Mouse (Mus musculus) adrenal gland, adult 8-10 months (tissue): ENCODE measurements around the gene Ltbp4. TPM values are rescaled to one million over a fixed set of nuclear protein-coding genes. Genes with fewer than 3 reads are reported as not detected.

Experiments used
- DNase-seq: peaks from one replicate; pipeline ENCODE4 v3.0.0; 2022
- total RNA-seq, 4 experiments: library from RNA; stranded (reverse); gene quantifications; 2 replicates each; pipeline ENCODE4 v1.2.4; 2022

Ltbp4 gene
- 100 to 1,000 TPM in 3 of 4 experiments, 10 to 100 TPM in 1; 90.9 to 117 (median 108) TPM for total RNA-seq

DNA sequence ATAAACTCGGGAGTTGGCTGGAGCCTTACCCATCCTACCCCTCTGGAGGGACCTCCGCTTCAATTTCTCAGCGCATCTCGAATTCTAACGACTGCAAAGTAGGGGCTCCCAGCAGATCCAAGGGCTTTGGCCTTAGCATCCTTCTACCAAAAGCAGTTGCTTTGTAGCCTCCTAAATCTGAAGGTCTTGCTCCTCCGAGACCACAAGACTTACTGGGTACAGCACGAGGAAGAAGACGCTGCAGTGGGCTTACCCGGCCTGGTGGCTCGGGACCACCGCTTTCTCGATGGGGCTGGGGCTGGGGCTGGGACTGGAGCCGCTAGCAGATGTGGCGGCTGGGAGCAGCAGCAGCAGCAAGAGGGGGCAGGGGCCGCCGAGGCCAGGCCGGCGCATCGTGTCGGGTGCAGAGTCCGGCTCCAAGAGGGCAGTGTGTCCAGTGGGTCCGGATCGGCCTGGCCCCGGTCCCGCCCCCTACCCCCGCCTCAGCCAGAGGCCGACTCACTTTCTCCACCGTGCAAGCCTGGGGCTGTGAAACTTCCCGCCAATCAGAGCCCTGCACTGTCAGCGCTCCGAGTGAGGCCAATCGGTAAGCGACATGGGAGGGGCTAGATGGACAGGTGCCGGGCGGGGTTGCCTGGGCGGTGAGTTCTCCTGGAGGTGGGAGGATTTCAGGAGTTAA, at the start of gene Ltbp4:
TSS of gene Ltbp4 (minus strand) at position 518 of the 679 bp plus-strand sequence.
- no peak for DNase-seq

DNA sequence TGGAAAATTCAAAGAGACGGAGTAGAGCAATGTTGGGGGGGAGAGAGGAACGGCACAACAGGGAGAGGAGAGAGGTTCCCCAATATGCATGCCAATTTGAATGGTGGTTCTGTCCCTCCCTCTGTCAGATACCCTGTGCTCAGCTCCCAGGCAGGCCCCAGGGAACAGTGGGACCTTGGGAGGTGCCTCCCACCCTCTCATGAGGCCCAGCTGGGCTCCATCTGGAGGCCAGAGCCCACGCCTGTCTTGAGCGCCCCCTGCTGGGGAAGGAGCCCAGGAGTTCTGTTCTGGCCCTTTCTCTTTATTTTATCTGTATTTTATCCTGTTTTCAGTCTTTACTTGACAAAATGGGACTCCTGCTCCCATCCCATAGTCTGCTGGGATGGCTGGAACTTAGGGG, 47.2 kb upstream of the Ltbp4 start:
- DNase-seq: no peak

- DNase-seq: no peak
Measured at GRCm38 (mm10) chr7:27384134-27384533, 46.6 kb upstream of the Ltbp4 start.

DNA sequence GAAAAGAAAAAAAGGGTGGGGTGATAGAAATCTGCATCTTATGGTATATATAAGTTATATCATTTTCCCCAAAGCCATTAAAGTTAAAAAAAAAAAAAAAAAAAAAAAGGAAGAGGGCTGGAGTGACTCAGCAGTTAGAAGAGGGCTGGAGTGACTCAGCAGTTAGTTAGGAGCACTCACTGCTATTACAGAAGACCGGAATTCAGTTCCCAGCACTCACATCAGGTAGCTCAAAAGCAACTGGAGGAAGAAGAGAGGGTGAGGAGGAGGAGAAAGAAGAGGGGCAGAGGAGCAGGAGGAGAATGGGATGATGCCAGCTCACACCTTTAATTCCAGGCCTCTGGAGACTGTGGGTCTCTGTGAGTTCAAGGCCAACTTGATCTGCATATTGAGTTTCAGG, 45.7 kb upstream of the Ltbp4 start:
- DNase-seq: no peak

DNA sequence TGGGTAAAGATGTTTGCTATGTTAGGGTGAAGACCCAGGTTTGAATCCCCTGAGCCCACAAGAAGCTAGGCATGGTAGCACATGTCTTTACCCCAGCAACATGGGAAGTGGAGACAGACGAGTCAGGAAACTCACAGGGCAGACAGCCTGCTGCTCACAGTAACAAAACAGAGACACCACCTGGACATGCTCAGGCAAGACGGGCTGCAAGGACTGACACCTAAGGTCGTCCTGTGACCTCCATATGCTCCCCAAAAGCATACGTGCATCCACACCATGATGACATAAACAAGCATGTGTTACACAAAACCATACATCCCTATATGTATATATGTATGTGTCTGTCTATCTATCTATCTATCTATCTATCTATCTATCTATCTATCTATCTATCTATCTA, 44.1 kb upstream of the Ltbp4 start:
- DNase-seq: no peak

DNA sequence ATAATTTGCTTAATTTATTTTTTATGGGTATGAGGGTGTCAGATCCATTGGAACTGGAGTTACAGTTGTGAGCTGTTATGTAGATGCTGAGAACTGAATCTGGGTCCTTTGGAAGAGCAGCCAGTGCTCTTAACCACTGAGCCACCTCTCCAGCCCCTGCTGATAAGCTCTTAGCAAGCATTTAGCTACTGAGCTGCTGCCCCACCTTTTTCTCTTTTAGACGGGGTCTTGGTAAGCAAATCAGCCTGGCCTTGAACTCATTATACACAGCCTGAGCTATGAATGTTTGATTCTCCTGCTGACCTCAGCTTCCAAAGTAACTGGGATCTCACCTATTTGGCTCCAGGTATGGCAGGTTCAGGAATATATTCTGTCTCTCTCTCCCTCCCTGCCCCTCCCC, 43.5 kb upstream of the Ltbp4 start:
- DNase-seq: no peak

GRCm38 (mm10) chr7:27379836-27380235, 42.3 kb upstream of the Ltbp4 start:
- DNase-seq: no peak

DNA sequence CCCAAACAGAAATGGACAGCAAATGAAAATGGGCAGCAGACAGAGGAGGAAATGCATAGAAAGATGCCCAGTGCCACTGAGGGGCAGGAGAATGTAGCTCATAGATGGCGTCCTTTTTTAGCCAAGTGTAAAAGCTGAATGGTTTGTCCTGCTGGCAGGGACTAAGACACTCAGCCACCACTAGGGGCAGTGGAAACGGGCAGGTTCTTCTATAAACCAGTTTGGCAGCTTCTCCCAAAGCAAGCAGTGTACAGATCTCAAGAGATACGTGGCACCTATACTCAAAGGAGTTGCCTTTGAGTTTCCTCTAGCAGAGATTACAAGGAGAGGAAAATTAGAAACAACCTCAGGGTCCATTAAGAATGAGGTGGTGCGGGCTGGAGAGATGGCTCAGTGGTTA, 40.9 kb upstream of the Ltbp4 start:
- DNase-seq: no peak

DNA sequence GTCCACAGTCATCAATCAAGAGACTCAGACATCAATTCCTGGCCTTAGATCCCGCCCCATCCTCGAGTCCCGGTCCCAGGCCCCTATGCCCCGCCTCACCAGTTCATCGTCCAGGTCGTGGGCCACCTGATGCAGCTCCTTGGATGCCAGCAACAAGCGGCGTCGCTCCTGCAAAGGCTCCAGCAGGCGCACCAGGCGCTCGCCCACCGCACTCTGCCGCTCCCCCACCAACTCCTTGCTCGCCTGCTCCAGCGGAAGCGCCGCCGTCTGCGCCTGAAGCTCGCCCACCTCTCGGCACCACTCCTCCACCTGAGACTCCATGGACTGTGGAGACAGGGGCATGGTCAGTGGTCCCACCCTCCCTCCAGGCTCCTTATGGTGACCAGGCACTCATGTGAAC, 37.8 kb upstream of the Ltbp4 start:
- DNase-seq: no peak

DNA sequence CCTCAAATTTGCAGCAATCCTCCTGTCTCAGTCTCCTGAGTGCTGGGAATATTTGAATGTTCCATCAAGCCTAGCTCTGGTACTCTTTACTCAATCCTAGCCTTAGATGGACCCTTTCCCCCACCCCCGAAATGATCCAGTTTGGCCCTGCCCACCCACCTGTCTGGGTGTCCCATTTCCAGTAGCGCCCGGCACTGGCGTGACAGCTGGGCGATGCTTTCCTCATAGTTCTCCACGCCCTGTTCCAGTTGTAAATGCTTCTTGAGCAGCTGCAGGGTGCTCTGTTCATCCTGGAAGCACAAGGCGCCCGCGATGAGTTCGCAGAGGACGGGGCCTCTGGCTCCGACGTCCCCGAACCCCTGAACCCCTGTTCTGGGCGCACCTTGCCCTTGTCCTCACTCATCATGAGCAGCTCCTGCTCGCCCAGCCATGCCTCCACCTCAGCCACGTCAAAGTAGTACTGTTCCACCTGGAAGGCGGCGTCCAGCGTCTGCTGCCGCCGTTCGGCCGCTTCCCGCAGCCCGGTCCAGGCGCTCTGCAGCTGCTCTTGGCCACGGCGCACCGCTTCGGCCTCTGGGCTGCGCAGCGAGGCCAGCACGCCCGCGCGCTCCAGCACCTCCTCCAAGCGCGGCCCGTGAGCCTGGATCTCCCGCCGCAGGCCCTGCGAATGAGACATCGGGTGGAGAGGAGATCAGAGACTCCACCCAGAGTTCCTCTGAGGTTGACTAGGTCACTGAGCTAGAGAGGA, 34.4 kb upstream of the Ltbp4 start:
- DNase-seq: no peak

- no peak for DNase-seq
Measured at GRCm38 (mm10) chr7:27369111-27369510, 31.6 kb upstream of the Ltbp4 start.

GRCm38 (mm10) chr7:27367976-27368375, 30.5 kb upstream of the Ltbp4 start:
- no peak for DNase-seq

- DNase-seq: no peak
Measured at GRCm38 (mm10) chr7:27366082-27366844, 28.8 kb upstream of the Ltbp4 start.

GRCm38 (mm10) chr7:27364379-27364778, 26.9 kb upstream of the Ltbp4 start:
- DNase-seq: no peak

- DNase-seq: peak; percentile 99
Measured at GRCm38 (mm10) chr7:27361283-27361946, 23.9 kb upstream of the Ltbp4 start.

GRCm38 (mm10) chr7:27360749-27361148, 23.3 kb upstream of the Ltbp4 start:
- no peak for DNase-seq

- no peak for DNase-seq
Measured at GRCm38 (mm10) chr7:27359706-27360358, 22.3 kb upstream of the Ltbp4 start.

DNA sequence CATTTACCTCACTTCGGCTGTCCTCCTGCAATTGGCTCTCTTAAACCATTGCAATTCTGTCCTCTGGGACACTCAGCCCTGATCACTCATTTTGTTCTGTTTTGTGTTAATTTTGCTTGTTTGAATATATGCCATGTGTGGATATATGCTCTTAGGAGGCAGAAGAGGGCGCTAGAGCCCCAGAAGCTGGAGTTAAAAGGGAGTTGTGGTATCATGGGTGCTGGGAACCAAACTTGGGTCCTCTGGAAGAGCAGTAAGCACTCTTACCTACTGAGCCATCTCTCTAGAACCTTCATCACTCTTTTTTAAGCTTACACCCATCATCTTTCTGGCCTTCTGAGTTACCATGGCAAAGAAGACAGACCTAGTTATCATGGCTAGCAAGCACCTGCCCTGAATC, 21.7 kb upstream of the Ltbp4 start:
- no peak for DNase-seq

DNA sequence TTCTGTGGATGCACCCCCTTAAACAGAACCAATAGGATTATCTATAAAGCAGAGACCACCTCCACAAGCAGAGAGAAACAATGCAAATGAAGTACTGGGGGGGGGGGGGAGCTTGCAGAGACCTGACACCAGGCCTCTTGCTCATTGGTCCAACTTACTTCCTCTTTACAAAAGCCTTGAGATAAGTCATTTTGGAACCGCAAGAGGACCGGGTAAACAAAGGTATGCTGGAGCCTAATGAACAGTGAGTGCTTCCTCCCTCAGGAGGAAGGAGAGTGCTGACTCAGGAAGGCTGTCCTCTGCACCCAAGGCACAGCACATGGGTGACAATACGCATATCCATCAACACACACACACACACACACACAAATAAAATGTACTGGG, 20.1 kb upstream of the Ltbp4 start:
- no peak for DNase-seq

DNA sequence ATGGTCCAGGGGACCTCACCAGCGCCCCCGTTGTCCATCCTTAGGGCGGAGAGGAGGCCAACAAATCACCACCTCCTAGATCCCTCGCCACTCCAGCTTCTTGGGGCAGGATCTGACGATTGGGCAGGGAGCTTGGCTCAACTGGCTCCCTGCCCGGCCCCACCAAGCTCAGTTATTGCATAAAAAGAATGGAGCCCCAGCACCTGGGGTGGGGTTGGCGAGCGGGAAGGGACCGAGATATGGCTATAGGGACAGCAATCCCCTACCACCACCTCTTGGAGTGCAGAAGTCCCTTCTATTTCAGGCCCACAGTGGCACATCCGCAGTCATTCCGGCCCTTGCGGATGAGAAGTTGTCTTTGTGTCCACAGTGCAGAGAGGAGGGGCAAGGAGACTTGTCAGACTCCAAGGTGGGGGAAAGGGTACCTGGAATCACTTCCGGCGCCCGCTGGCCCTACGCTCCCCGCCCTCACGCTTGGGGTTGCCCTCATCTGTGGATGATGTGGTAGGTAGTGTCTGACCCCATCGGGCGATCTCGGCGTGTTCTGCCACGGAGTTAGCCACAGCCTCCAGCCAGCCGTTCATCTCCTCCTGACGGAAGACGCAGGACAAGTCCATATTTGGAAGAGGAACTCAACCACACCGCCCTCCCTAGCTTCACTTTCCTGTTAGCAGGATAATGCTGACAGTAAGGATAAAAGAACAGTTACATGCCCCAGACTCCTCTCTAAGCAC, 19.5 kb upstream of the Ltbp4 start, which contains the start of gene Gm20479:
TSS of gene Gm20479 (minus strand) at position 559 of the 734 bp plus-strand sequence.
- no peak for DNase-seq

GRCm38 (mm10) chr7:27356248-27356647, 18.8 kb upstream of the Ltbp4 start:
- peak; percentile 30 for DNase-seq
